Comparison of ENCODE assay signal across 11 mouse cellular contexts in genomic region chr5:22546536-22546935, GRCm38 (mm10).
"Had no signal": no experiment of that assay in that cellular context is flagged by ENCODE, and none has a peak within 500 bp of the region (broad histone marks: within the 10 kb centered on the region; RNA-seq: fewer than 3 reads in every experiment).

No protein-coding gene starts in this region.

- H3K4me3 ChIP-seq: limb, embryonic 12.5 days; lung, embryonic 15.5 days; midbrain, embryonic 13.5 days; stomach, embryonic 15.5 days had no signal

- H3K4me2 ChIP-seq: limb, embryonic 12.5 days; lung, embryonic 15.5 days; midbrain, embryonic 13.5 days; stomach, embryonic 15.5 days had no signal

- H3K9ac ChIP-seq: limb, embryonic 12.5 days; lung, embryonic 15.5 days; midbrain, embryonic 13.5 days; stomach, embryonic 15.5 days had no signal

- ATAC-seq: midbrain, embryonic 13.5 days had no signal

- H3K9me3 ChIP-seq: limb, embryonic 12.5 days; lung, embryonic 15.5 days; midbrain, embryonic 13.5 days; stomach, embryonic 15.5 days had no signal

- H3K27me3 ChIP-seq: limb, embryonic 12.5 days; lung, embryonic 15.5 days; midbrain, embryonic 13.5 days; stomach, embryonic 15.5 days had no signal

- DNase-seq: kidney, adult 18-20 months; kidney, postnatal 14 days; lung, postnatal 14 days; right cerebral cortex, postnatal 14 days; thymus, adult 2 months; thymus, postnatal 25 days had no signal

- H3K27ac ChIP-seq: limb, embryonic 12.5 days; lung, embryonic 15.5 days; macrophage; midbrain, embryonic 13.5 days; stomach, embryonic 15.5 days had no signal
